ENCODE assay signal across 8 mouse cellular contexts in genomic region chr17:71662751-71663250, GRCm38 (mm10). TPM values are rescaled to one million over a fixed set of nuclear protein-coding genes. Genes with fewer than 3 reads are reported as not detected.
DNase-seq lines count a peak whose midpoint lies in the region; ATAC-seq lines count a peak whose summit lies in the region.

No protein-coding gene starts in this region.

- DNase-seq in T-cell, adult 2 months (ENCODE audit: low spot score), result peak; percentile 43
- peak; percentile 64 to 72 for DNase-seq in cerebellum, postnatal 36 days
- DNase-seq in gastrocnemius, adult 8-10 months (ENCODE audit: low spot score in 2 of 2), result peak; percentile 43 to 47
- peak; percentile 85 for DNase-seq in induced T-regulatory cell, adult 2 months (ENCODE audit: low read depth)
- peak; percentile 39 to 57 for DNase-seq in left cerebral cortex, adult 8-10 months (ENCODE audit: low spot score in 2 of 2)
- DNase-seq in right cerebral cortex, adult 2 months (ENCODE audit: low spot score in 2 of 2), result peak; percentile 75 to 81
- DNase-seq in yolk sac, embryonic 10.5 days (ENCODE audit: low spot score), result peak; percentile 70

- peak; percentile 87 for ATAC-seq in megakaryocyte, adult 5-6 weeks (ENCODE audit: poor library complexity, severe bottlenecking)

RNA-seq across cellular contexts. Expression of gene Togaram2, which starts 10.3 kb away (rescaled TPM):
- total RNA-seq in gastrocnemius, adult 8-10 months (2022), result 1 to 10 TPM; 1.4 to 2.4 (median 2.1) TPM
- total RNA-seq in left cerebral cortex, adult 8-10 months (2022), result 1 to 10 TPM; 2.7 to 5.0 (median 3.4) TPM
- not detected in 2 replicates for total RNA-seq in megakaryocyte, adult 5-6 weeks (2015)
- total RNA-seq in megakaryocyte, adult 5-6 weeks (2017), result not detected in 2 replicates

RNA-seq across cellular contexts. Expression of gene Wdr43, which starts 47.1 kb away (rescaled TPM):
- 10 to 100 TPM; 26.4 to 29.4 (median 28.1) TPM for total RNA-seq in gastrocnemius, adult 8-10 months (2022)
- total RNA-seq in left cerebral cortex, adult 8-10 months (2022), result 10 to 100 TPM; 25.9 to 32.1 (median 29.2) TPM
- total RNA-seq in megakaryocyte, adult 5-6 weeks (2015), result 25.9 and 29.4 TPM in 2 replicates
- total RNA-seq in megakaryocyte, adult 5-6 weeks (2017), result 75.9 and 89.8 TPM in 2 replicates

Comparison
In these comparisons a context has a peak if more than half of its experiments do, and no peak if none do; other contexts are left out.
1. Peak in every context shown above with its lines: DNase-seq and ATAC-seq.